Comparison of ENCODE assay signal across 8 mouse cellular contexts in genomic region chr6:121272075-121272800, GRCm38 (mm10). TPM values are rescaled to one million over a fixed set of nuclear protein-coding genes. Genes with fewer than 3 reads are reported as not detected.
A peak's percentile ranks its signal among the peaks of the same experiment; 100 is the strongest.
DNase-seq lines count a peak whose midpoint lies in the region; ATAC-seq and TF ChIP-seq lines count a peak whose summit lies in the region.

No protein-coding gene starts in this region.

- H3K36me3 ChIP-seq in embryonic facial prominence, embryonic 12.5 days: no peaks in the 10 kb centered on the region
- H3K36me3 ChIP-seq in heart, adult 2 months (ENCODE audit: control insufficient read depth, insufficient read depth, low read length): no peaks in the 10 kb centered on the region
- no peaks in the 10 kb centered on the region for H3K36me3 ChIP-seq in limb, embryonic 13.5 days
- no peaks in the 10 kb centered on the region for H3K36me3 ChIP-seq in midbrain, embryonic 16.5 days (ENCODE audit: control insufficient read depth, insufficient read depth, low read length)

- TF ChIP-seq POLR2A in heart, adult 2 months (IDR thresholded peaks at IDR 0.05; ENCODE audit: insufficient read depth, low read depth, low read length): peak; percentile 80

- ATAC-seq in embryonic facial prominence, embryonic 12.5 days (ENCODE audit: insufficient number of reproducible peaks, insufficient read depth, low FRiP score, low TSS enrichment): peak; percentile 85
- ATAC-seq in limb, embryonic 13.5 days (ENCODE audit: low FRiP score, low read depth): peak; percentile 93
- peak; percentile 93 for ATAC-seq in midbrain, embryonic 16.5 days

- TF ChIP-seq EP300 in heart, adult 2 months (IDR thresholded peaks at IDR 0.05; ENCODE audit: insufficient read depth, low read depth, low read length): peak; percentile 63; the same call in 1 of the 2 replicates

- peak; percentile 99 for DNase-seq in 3T3-L1 (ENCODE audit: low read depth, low spot score)
- DNase-seq in adrenal gland, postnatal 25 days: peak; percentile 74
- DNase-seq in heart, adult 2 months: peak; percentile 82 to 84
- DNase-seq in kidney, adult 8-10 months: peak; percentile 73 to 91
- peak; percentile 67 to 77 for DNase-seq in spleen, postnatal 10 days (ENCODE audit: low spot score in 2 of 2)

- H3K9ac ChIP-seq in embryonic facial prominence, embryonic 12.5 days: peak overlapping the region; percentile 8; the same call in 1 of the 2 replicates
- peak overlapping the region; percentile 31 for H3K9ac ChIP-seq in heart, adult 2 months (ENCODE audit: low read depth, low read length)
- H3K9ac ChIP-seq in limb, embryonic 13.5 days: peak overlapping the region; percentile 21; the same call in 1 of the 2 replicates
- peak overlapping the region; percentile 10; the same call in 1 of the 2 replicates for H3K9ac ChIP-seq in midbrain, embryonic 16.5 days (ENCODE audit: low read depth, low read length)

- H3K4me3 ChIP-seq in embryonic facial prominence, embryonic 12.5 days: peak overlapping the region; percentile 36
- H3K4me3 ChIP-seq in heart, adult 2 months: peak overlapping the region; percentile 49
- H3K4me3 ChIP-seq in limb, embryonic 13.5 days: peak overlapping the region; percentile 43
- peak overlapping the region; percentile 36 for H3K4me3 ChIP-seq in midbrain, embryonic 16.5 days (ENCODE audit: low read depth, low read length)

- intact Hi-C loops in heart, adult 2 months (cut with DNase I): loop anchor here (1.0 to 5.0 kb wide), 5 partner anchors 65 to 339 kb away; no protein-coding TSS in a partner anchor

- H3K4me2 ChIP-seq in embryonic facial prominence, embryonic 12.5 days (replicated peaks): peak overlapping the region; percentile 53
- H3K4me2 ChIP-seq in limb, embryonic 13.5 days (replicated peaks): peak overlapping the region; percentile 63
- peak overlapping the region; percentile 54 for H3K4me2 ChIP-seq in midbrain, embryonic 16.5 days (ENCODE audit: low read length)

- no peaks in the 10 kb centered on the region for H3K79me2 ChIP-seq in heart, adult 2 months (replicated peaks; ENCODE audit: control insufficient read depth, insufficient read depth, low read length)

- peak; percentile 93 for TF ChIP-seq CTCF in heart, adult 2 months (IDR thresholded peaks at IDR 0.05)

- H3K27ac ChIP-seq in embryonic facial prominence, embryonic 12.5 days: peak overlapping the region; percentile 78
- H3K27ac ChIP-seq in heart, adult 2 months: peak overlapping the region; percentile 74
- H3K27ac ChIP-seq in limb, embryonic 13.5 days: peak overlapping the region; percentile 70
- H3K27ac ChIP-seq in midbrain, embryonic 16.5 days (ENCODE audit: low read length): peak overlapping the region; percentile 54

- 13% methylated on average over 17 of the region's 17 CpGs for WGBS in embryonic facial prominence, embryonic 12.5 days
- 6% methylated on average over 17 of the region's 17 CpGs for WGBS in heart, adult 2 months
- 11% methylated on average over 17 of the region's 17 CpGs for WGBS in limb, embryonic 13.5 days
- 14% methylated on average over 17 of the region's 17 CpGs for WGBS in midbrain, embryonic 16.5 days

- no peaks in the 10 kb centered on the region for H3K4me1 ChIP-seq in embryonic facial prominence, embryonic 12.5 days
- peaks cover 1% of the 10 kb centered on the region; the same call in 1 of the 2 replicates for H3K4me1 ChIP-seq in heart, adult 2 months (ENCODE audit: control insufficient read depth, insufficient read depth, low read length)
- peaks cover 2% of the 10 kb centered on the region; the same call in 1 of the 2 replicates for H3K4me1 ChIP-seq in limb, embryonic 13.5 days
- H3K4me1 ChIP-seq in midbrain, embryonic 16.5 days (ENCODE audit: control insufficient read depth, insufficient read depth, low read length): no peaks in the 10 kb centered on the region

- no peaks in the 10 kb centered on the region for H3K9me3 ChIP-seq in embryonic facial prominence, embryonic 12.5 days
- no peaks in the 10 kb centered on the region for H3K9me3 ChIP-seq in limb, embryonic 13.5 days
- H3K9me3 ChIP-seq in midbrain, embryonic 16.5 days (replicated peaks; ENCODE audit: control insufficient read depth, low read length, poor library complexity, severe bottlenecking): no peaks in the 10 kb centered on the region

- no peaks in the 10 kb centered on the region for H3K27me3 ChIP-seq in embryonic facial prominence, embryonic 12.5 days
- no peaks in the 10 kb centered on the region for H3K27me3 ChIP-seq in heart, adult 2 months (ENCODE audit: control insufficient read depth, insufficient read depth, low read length)
- no peaks in the 10 kb centered on the region for H3K27me3 ChIP-seq in limb, embryonic 13.5 days
- no peaks in the 10 kb centered on the region for H3K27me3 ChIP-seq in midbrain, embryonic 16.5 days (ENCODE audit: control insufficient read depth, insufficient read depth, low read depth, low read length)

RNA-seq across cellular contexts. Expression of gene Usp18, which starts 26.5 kb away (rescaled TPM):
- total RNA-seq in adrenal gland, postnatal 25 days (2021): 1.4 and 2.2 TPM in 2 replicates
- polyA plus RNA-seq in embryonic facial prominence, embryonic 12.5 days (2016; fragmentation: Nextera tagmentation; extraction: Ambion mirVana): 0.93 and 1.6 TPM in 2 replicates
- total RNA-seq in heart, adult 2 months (2021): 1 to 10 TPM; 1.3 to 1.5 TPM
- polyA plus RNA-seq in heart, adult 2 months (2012; rRNA removed): 3.9 and 5.7 TPM in 2 replicates
- polyA plus RNA-seq in limb, embryonic 13.5 days (2015; fragmentation: Nextera tagmentation; extraction: Ambion mirVana): 1.8 and 2.0 TPM in 2 replicates
- polyA plus RNA-seq in midbrain, embryonic 16.5 days (2015; fragmentation: Nextera tagmentation; extraction: Ambion mirVana): 1.5 and 1.6 TPM in 2 replicates

RNA-seq across cellular contexts. Expression of gene Slc6a13, which starts 27.8 kb away (rescaled TPM):
- 1.4 and 2.3 TPM in 2 replicates for total RNA-seq in adrenal gland, postnatal 25 days (2021)
- 2.2 and 2.8 TPM in 2 replicates for polyA plus RNA-seq in embryonic facial prominence, embryonic 12.5 days (2016; fragmentation: Nextera tagmentation; extraction: Ambion mirVana)
- under 1 TPM in 1 of 2 experiments, not detected in 1; 0.10 TPM for total RNA-seq in heart, adult 2 months (2021)
- polyA plus RNA-seq in heart, adult 2 months (2012; rRNA removed): 0.59 TPM in 2 replicates
- polyA plus RNA-seq in limb, embryonic 13.5 days (2015; fragmentation: Nextera tagmentation; extraction: Ambion mirVana): 2.0 TPM in 2 replicates
- polyA plus RNA-seq in midbrain, embryonic 16.5 days (2015; fragmentation: Nextera tagmentation; extraction: Ambion mirVana): 35.3 and 39.9 TPM in 2 replicates

Comparison
In these comparisons a context has a peak if more than half of its experiments do, and no peak if none do; other contexts are left out.
1. Peak in every context shown above with its lines: DNase-seq, ATAC-seq, H3K4me3 ChIP-seq and H3K27ac ChIP-seq.